In the genomic region with DNA sequence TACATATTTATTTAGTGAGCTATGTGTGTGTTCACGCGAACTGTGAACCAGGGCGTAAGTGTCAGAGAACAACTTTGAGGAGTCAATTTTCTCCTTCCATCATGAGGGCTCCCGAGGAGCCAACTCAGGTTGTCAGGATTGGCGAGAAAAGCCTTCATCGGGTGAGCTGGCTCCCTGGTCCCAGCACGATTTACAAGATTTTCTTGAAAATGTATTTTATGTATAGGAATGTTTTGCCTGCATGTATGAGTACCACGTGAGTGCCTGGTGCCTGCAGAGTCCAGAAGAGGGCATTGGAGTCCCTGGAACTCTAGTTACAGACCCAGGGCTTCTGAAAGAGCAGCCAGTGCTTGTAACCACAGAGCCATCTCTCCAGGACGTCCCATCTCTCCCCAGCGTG, we compare ENCODE assay signal across 9 mouse cellular contexts. TPM values are rescaled to one million over a fixed set of nuclear protein-coding genes. Genes with fewer than 3 reads are reported as not detected.
DNase-seq lines count a peak whose midpoint lies in the region; ATAC-seq and TF ChIP-seq lines count a peak whose summit lies in the region.
"Had no signal": no experiment of that assay in that cellular context is flagged by ENCODE, and none has a peak within 500 bp of the region (broad histone marks: within the 10 kb centered on the region; RNA-seq: fewer than 3 reads in every experiment).

No protein-coding gene starts in this region.

- H3K4me3 ChIP-seq in embryonic facial prominence, embryonic 14.5 days (ENCODE audit: low read depth, low read length) = peak overlapping the region; percentile 83
- H3K4me3 ChIP-seq in liver, postnatal 0 days (ENCODE audit: low read depth, low read length) = peak overlapping the region; percentile 83
- H3K4me3 ChIP-seq in stomach, embryonic 14.5 days (ENCODE audit: low read depth, low read length) = peak overlapping the region; percentile 74

- TF ChIP-seq CTCF in liver, postnatal 0 days (IDR thresholded peaks at IDR 0.05; ENCODE audit: low read depth) = peak; percentile 28; the same call in 1 of the 2 replicates

- H3K9me3 ChIP-seq in embryonic facial prominence, embryonic 14.5 days (ENCODE audit: control insufficient read depth, low read length) = no peaks in the 10 kb centered on the region
- H3K9me3 ChIP-seq in liver, postnatal 0 days (ENCODE audit: low read length) = no peaks in the 10 kb centered on the region
- no peaks in the 10 kb centered on the region for H3K9me3 ChIP-seq in stomach, embryonic 14.5 days (ENCODE audit: control insufficient read depth, low read depth, low read length)

- H3K27ac ChIP-seq in embryonic facial prominence, embryonic 14.5 days (replicated peaks; ENCODE audit: low read depth, low read length) = no peak overlapping the region
- H3K27ac ChIP-seq in liver, postnatal 0 days (ENCODE audit: low read depth) = no peak overlapping the region
- H3K27ac ChIP-seq in stomach, embryonic 14.5 days (ENCODE audit: low read length) = 0 out of 2 replicates have a peak overlapping the region, but pooled peaks have one; percentile 27

- H3K36me3 ChIP-seq in embryonic facial prominence, embryonic 14.5 days (ENCODE audit: control insufficient read depth, insufficient read depth, low read length) = peaks cover 9% of the 10 kb centered on the region; the same call in 1 of the 2 replicates
- no peaks in the 10 kb centered on the region for H3K36me3 ChIP-seq in liver, postnatal 0 days (replicated peaks; ENCODE audit: insufficient read depth, low read length)
- no peaks in the 10 kb centered on the region; the same call in 1 of the 2 replicates for H3K36me3 ChIP-seq in stomach, embryonic 14.5 days (ENCODE audit: control insufficient read depth, insufficient read depth, low read length)

- peak; percentile 39 for DNase-seq in 3134 (ENCODE audit: extremely low read depth, insufficient read length, low spot score)
- DNase-seq in embryonic facial prominence, embryonic 14.5 days (ENCODE audit: low spot score) = peak; percentile 55
- peak; percentile 28 for DNase-seq in liver, postnatal 0 days
- DNase-seq in left cerebral cortex, adult 11 months (ENCODE audit: low spot score) = no peak
- DNase-seq in layer of hippocampus, postnatal 25 days (ENCODE audit: extremely low spot score in 1 of 2, low spot score in 1 of 2) = no peak

- no peak for TF ChIP-seq EP300 in liver, postnatal 0 days (IDR thresholded peaks at IDR 0.05; ENCODE audit: low read depth)

- no peaks in the 10 kb centered on the region for H3K4me1 ChIP-seq in embryonic facial prominence, embryonic 14.5 days (ENCODE audit: control insufficient read depth, insufficient read depth, low read length)
- peaks cover 8% of the 10 kb centered on the region; the same call in 1 of the 2 replicates for H3K4me1 ChIP-seq in liver, postnatal 0 days (ENCODE audit: insufficient read depth)
- H3K4me1 ChIP-seq in stomach, embryonic 14.5 days (ENCODE audit: control insufficient read depth, insufficient read depth, low read length) = peaks cover 4% of the 10 kb centered on the region; the same call in 1 of the 2 replicates

- H3K27me3 ChIP-seq in embryonic facial prominence, embryonic 14.5 days (replicated peaks; ENCODE audit: control insufficient read depth, insufficient read depth, low read length) = no peaks in the 10 kb centered on the region
- H3K27me3 ChIP-seq in liver, postnatal 0 days (ENCODE audit: insufficient read depth, low read length) = no peaks in the 10 kb centered on the region
- H3K27me3 ChIP-seq in stomach, embryonic 14.5 days (ENCODE audit: control insufficient read depth, insufficient read depth, low read length) = no peaks in the 10 kb centered on the region

- peak overlapping the region; percentile 65 for H3K4me2 ChIP-seq in embryonic facial prominence, embryonic 14.5 days (ENCODE audit: low read depth, low read length)
- H3K4me2 ChIP-seq in liver, postnatal 0 days (ENCODE audit: low read depth, low read length) = peak overlapping the region; percentile 94
- H3K4me2 ChIP-seq in stomach, embryonic 14.5 days (replicated peaks; ENCODE audit: low read depth, low read length) = peak overlapping the region; percentile 61

- 4% methylated on average over 10 of the region's 10 CpGs for WGBS in embryonic facial prominence, embryonic 14.5 days
- 9% methylated on average over 10 of the region's 10 CpGs for WGBS in liver, postnatal 0 days (ENCODE audit: insufficient replicate concordance)
- WGBS in stomach, embryonic 14.5 days = 5% methylated on average over 10 of the region's 10 CpGs

- H3K9ac ChIP-seq in embryonic facial prominence, embryonic 14.5 days (ENCODE audit: low read depth, low read length) = peak overlapping the region; percentile 82
- H3K9ac ChIP-seq in liver, postnatal 0 days (replicated peaks) = peak overlapping the region; percentile 56
- peak overlapping the region; percentile 69 for H3K9ac ChIP-seq in stomach, embryonic 14.5 days (replicated peaks; ENCODE audit: low read depth, low read length)

- peak; percentile 40 for ATAC-seq in CD4-positive, CD25-positive, alpha-beta regulatory T cell, adult 4 months
- peak; percentile 69 for ATAC-seq in embryonic facial prominence, embryonic 14.5 days (ENCODE audit: low read depth)
- peak; percentile 50 for ATAC-seq in inflammation-experienced regulatory T-cells, adult 6 months
- peak; percentile 59 for ATAC-seq in liver, postnatal 0 days
- no peak for ATAC-seq in stomach, embryonic 14.5 days (ENCODE audit: insufficient number of reproducible peaks, insufficient read depth, low FRiP score, low read depth)

RNA-seq across cellular contexts. Expression of gene Abcd4, which starts 0.5 kb away (rescaled TPM):
- polyA plus RNA-seq in CD4-positive, CD25-positive, alpha-beta regulatory T cell, adult 4 months (2017; shearing (Covaris generic)) = 10 to 100 TPM; 11.4 to 25.4 TPM
- 6.9 and 10.2 TPM in 2 replicates for polyA plus RNA-seq in embryonic facial prominence, embryonic 14.5 days (2014; fragmentation: Nextera tagmentation; extraction: Ambion mirVana)
- polyA plus RNA-seq in inflammation-experienced regulatory T-cells, adult 6 months (2017; shearing (Covaris generic)) = 10 to 100 TPM in 2 of 3 experiments, 1 to 10 TPM in 1; 7.1 to 11.4 (median 11.1) TPM
- polyA plus RNA-seq in liver, postnatal 0 days (2015; fragmentation: Nextera tagmentation; extraction: Ambion mirVana) = 2.1 and 2.7 TPM in 2 replicates
- polyA plus RNA-seq in stomach, embryonic 14.5 days (2014; fragmentation: Nextera tagmentation; extraction: Ambion mirVana) = 13.4 and 15.0 TPM in 2 replicates
- total RNA-seq in layer of hippocampus, postnatal 25 days (2021) = 10 to 100 TPM; 14.1 to 15.5 TPM

RNA-seq across cellular contexts. Expression of gene Vrtn, which starts 23.2 kb away (rescaled TPM):
- not detected for polyA plus RNA-seq in CD4-positive, CD25-positive, alpha-beta regulatory T cell, adult 4 months (2017; shearing (Covaris generic))
- not detected in 2 replicates for polyA plus RNA-seq in embryonic facial prominence, embryonic 14.5 days (2014; fragmentation: Nextera tagmentation; extraction: Ambion mirVana)
- not detected for polyA plus RNA-seq in inflammation-experienced regulatory T-cells, adult 6 months (2017; shearing (Covaris generic))
- polyA plus RNA-seq in liver, postnatal 0 days (2015; fragmentation: Nextera tagmentation; extraction: Ambion mirVana) = not detected in 2 replicates
- not detected in 2 replicates for polyA plus RNA-seq in stomach, embryonic 14.5 days (2014; fragmentation: Nextera tagmentation; extraction: Ambion mirVana)
- total RNA-seq in layer of hippocampus, postnatal 25 days (2021) = not detected
- total RNA-seq: heart, adult 18-20 months had no signal

RNA-seq across cellular contexts. Expression of gene Vsx2, which starts 48.1 kb away (rescaled TPM):
- not detected for polyA plus RNA-seq in CD4-positive, CD25-positive, alpha-beta regulatory T cell, adult 4 months (2017; shearing (Covaris generic))
- polyA plus RNA-seq in embryonic facial prominence, embryonic 14.5 days (2014; fragmentation: Nextera tagmentation; extraction: Ambion mirVana) = 0.10 and 0.43 TPM in 2 replicates
- not detected for polyA plus RNA-seq in inflammation-experienced regulatory T-cells, adult 6 months (2017; shearing (Covaris generic))
- not detected in 2 replicates for polyA plus RNA-seq in liver, postnatal 0 days (2015; fragmentation: Nextera tagmentation; extraction: Ambion mirVana)
- not detected in 2 replicates for polyA plus RNA-seq in stomach, embryonic 14.5 days (2014; fragmentation: Nextera tagmentation; extraction: Ambion mirVana)
- total RNA-seq in layer of hippocampus, postnatal 25 days (2021) = under 1 TPM; 0.12 to 0.22 TPM
- total RNA-seq: heart, adult 18-20 months had no signal

Comparison
In these comparisons a context has a peak if more than half of its experiments do, and no peak if none do; other contexts are left out.
1. DNase-seq: peak in 3134 (single experiment), embryonic facial prominence, embryonic 14.5 days (single experiment) and liver, postnatal 0 days (single experiment); none in left cerebral cortex, adult 11 months (single experiment) and layer of hippocampus, postnatal 25 days (0 of 2).
2. Peak in every context shown above with its lines, with median percentiles within 50 percentile points of each other: H3K4me2 ChIP-seq, H3K4me3 ChIP-seq and H3K9ac ChIP-seq.